Mouse (Mus musculus): ENCODE data around the gene Slc29a1.
A peak's percentile ranks its signal among the peaks of the same experiment; 100 is the strongest.

Slc29a1 gene

GRCm38 (mm10) chr17:45566360-45567161, 32.8 kb downstream of the Slc29a1 start:
- DNase-seq, result peak; percentile 20

- no peak for DNase-seq
Measured at GRCm38 (mm10) chr17:45566031-45566359, 33.4 kb downstream of the Slc29a1 start.

- DNase-seq, result no peak
Measured at GRCm38 (mm10) chr17:45565103-45565502, 34.3 kb downstream of the Slc29a1 start.

- DNase-seq, result no peak
Measured at GRCm38 (mm10) chr17:45564531-45565084, 34.8 kb downstream of the Slc29a1 start.

- peak; percentile 95 for DNase-seq
Measured at GRCm38 (mm10) chr17:45563655-45564530, 35.5 kb downstream of the Slc29a1 start, which contains the start of gene Slc35b2. TSS of gene Slc35b2 (plus strand) at chr17:45563874.

GRCm38 (mm10) chr17:45563216-45563615, 36.2 kb downstream of the Slc29a1 start:
- no peak for DNase-seq

DNA sequence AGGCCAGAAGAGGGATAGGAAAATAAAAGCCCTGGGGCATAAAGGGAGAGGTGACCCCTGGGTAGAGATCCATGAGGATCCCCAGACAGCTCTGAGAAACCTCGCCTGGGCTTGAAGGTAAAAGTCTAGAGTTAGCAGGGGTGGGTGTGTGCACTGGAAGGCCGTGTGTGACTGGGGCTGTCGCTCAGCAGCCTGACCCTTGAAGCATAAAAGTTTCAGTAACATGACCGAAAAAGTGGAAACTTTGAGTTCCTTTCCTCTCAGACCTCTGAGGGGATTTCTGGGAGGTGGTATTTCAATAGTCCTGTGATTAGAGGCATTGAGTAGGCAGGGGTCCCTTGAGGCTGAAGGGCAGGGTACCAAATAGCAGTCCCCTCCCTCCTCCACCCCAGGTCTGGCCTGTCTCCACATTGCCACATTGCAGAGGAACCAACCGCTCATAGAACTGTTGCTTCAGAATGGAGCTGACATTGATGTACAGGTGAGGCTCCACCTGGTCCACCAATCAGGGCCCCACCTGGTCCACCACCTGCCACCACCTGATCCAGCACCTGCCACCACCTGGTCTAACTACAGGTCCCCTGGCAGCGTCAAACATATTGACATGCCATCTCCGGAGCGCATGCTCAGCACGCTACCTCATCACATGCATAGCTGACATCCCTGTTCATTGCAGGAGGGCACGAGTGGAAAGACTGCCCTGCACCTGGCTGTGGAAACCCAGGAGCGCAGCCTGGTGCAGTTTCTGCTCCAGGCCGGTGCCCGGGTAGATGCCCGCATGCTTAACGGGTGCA, 39.5 kb downstream of the Slc29a1 start:
- no peak for DNase-seq

DNA sequence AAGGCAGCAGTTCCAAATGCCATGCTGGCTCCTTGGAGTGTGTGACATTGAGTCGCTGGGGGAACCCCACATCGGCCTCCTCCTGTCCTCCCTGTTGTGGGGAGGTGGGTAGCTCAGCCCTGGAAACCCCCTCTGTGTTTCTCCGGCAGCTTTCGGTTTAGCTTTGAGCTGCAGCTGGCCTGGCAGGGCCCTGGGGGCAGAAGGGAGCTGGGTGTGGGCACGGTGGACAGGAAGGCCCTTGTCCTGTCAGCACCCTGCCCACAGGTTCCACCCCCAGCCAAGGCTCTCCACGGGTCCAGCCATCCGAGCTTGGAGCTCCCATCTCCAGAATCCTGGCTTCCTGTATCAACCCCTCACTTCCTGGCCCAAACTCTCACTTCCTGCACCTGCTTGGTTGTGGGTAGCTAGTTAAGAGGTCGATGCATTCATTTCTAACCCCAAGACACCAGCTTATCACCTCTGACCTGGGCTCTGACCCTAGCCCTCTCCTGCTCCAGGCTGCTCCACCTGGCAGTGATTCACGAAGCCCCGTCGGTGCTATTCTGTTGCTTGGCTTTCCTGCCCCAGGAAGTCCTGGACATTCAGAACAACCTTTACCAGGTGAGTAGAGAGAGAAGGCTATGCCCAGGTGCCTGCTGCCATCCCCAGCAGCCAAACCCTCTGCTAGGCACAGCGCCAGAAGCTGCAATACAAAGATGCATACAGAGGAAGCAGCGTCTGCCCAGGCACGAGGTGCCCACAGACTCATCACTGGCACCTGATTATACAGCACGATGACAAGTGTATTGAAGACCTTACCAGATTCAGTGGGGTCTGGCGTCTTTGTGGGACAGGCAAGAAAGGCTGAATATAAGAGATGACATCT, 41.2 kb downstream of the Slc29a1 start:
- no peak for DNase-seq

DNA sequence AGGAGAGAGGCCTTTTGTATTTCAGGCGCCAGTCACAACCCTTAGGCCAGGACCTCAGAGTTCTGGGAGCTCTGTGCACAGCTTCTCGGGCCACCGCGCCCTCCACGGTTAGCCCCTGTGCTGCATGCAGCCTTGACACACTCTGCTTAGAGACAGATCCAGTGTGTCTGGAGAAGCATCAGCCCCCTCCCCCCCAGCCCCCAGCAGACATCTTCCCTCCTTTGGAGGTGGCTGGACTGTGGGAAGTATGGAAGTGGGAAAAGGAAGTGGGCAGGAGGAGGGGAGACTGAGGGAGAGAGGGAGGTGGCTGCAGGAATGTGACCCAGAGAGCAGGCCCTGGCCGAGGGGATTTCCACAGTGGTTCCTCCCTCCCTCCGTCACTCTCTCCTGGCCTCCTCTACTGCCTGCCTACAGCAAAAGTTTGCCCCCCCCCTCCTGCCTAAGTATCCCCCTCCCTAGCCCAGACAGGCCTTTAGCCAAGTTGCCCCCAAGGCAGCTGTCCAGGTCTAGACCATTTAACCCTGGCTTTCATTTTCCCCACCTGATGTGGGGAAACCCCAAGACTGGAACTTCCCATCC, 42.1 kb downstream of the Slc29a1 start:
- DNase-seq, result no peak

GRCm38 (mm10) chr17:45556514-45557245, 42.7 kb downstream of the Slc29a1 start:
- DNase-seq, result no peak

- no peak for DNase-seq
Measured at GRCm38 (mm10) chr17:45556107-45556489, 43.3 kb downstream of the Slc29a1 start.

- peak; percentile 98 for DNase-seq
Measured at GRCm38 (mm10) chr17:45555452-45556106, 43.8 kb downstream of the Slc29a1 start, which contains the start of gene Nfkbie. TSS of gene Nfkbie (plus strand) at chr17:45555703.

DNA sequence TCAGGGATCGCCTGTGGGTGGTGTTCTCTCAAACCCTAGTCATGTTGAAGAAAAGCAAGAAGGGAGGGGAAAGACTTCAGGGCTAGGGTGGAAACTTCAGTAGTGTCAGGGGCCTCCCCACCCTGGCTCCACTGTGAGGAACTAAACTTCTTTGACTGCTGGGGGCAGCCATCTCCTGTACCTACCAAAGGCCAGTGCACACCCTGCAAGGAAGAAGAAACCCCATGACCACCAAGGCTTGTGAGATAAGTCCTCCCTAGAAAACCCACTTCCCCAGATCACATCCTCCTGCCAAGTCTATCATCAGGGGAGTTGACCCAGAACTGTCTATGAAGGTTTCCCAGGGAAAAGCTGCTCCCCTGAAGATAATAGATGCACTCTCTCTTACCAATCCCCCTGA, 45.0 kb downstream of the Slc29a1 start:
- DNase-seq, result no peak

- no peak for DNase-seq
Measured at GRCm38 (mm10) chr17:45553065-45553464, 46.3 kb downstream of the Slc29a1 start.

DNA sequence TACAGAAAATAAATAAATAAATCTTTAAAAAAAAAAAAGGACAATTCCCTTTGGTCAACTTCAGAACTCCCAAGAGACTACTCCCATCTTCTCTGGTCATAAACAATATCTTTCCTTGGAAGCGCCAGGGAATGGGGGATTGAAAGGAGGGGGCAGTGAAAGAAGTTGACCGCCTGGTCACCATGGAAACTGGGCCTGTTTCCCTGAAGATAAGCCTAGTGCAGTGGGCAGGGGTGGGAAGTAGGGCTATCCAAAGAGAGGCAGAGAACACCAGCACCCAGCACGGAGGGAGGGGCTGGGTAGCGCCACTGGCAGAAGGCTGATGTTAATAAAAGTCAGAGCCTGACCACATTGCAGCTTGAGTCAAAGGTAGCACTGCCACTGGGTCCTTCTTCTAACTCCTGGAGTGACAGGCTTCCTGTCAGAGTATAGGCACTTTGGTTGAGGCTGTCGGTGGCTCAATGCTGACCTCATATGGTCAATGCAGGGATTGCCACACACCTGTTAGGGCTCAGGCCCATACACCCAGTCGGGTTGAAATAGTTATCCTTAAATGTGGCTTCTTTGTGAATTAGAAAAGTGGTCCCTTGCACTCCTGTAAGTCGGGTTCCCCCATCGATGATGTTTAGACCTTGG, 47.5 kb downstream of the Slc29a1 start:
- DNase-seq, result peak; percentile 86

- no peak for DNase-seq
Measured at GRCm38 (mm10) chr17:45551249-45551796, 48.1 kb downstream of the Slc29a1 start.

DNA sequence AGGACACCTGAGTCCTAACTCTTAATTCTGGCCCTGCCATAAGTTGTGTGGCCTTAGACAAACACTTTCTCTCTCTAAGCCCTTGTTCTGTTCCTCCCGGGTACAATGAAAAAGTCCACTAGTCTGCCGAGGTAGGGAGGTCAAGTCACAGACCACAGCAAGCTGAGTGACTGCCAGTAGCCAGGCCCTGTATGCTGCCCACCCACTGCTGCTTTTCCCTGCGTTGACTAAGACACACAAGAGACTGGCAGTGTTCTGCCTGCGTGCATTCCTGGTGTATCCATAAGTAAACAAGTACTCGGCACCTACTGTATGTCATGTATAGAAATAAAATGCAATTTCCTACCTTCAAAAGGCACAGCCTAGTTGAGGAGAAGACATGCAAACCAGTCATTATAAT, 49.2 kb downstream of the Slc29a1 start:
- DNase-seq, result no peak

GRCm38 (mm10) chr17:45549617-45550181, 49.7 kb downstream of the Slc29a1 start, which contains the start of gene Tmem151b:
TSS of gene Tmem151b (minus strand) at chr17:45549677.
- no peak for DNase-seq

Measured in kidney, postnatal 14 days (tissue).